Mouse (Mus musculus) kidney, adult 2 months (tissue): ENCODE results near the gene Tbc1d15.

Experiments
- CTCF ChIP-seq: fragments of 200-500 bp; conservative IDR thresholded peaks from 2 replicates; pipeline ENCODE4 v1.5.1; 2011; ENCODE audit warnings: low read depth, mild to moderate bottlenecking, control low read depth, low read length, moderate library complexity, mixed read lengths; ENCODE audit not compliant: insufficient read depth, insufficient read length
- POLR2A ChIP-seq: fragments of 200-500 bp; IDR thresholded peaks from one replicate; pipeline ENCODE4 v1.6.1; 2011; ENCODE audit warnings: low read depth, low read length, control low read depth

DNA sequence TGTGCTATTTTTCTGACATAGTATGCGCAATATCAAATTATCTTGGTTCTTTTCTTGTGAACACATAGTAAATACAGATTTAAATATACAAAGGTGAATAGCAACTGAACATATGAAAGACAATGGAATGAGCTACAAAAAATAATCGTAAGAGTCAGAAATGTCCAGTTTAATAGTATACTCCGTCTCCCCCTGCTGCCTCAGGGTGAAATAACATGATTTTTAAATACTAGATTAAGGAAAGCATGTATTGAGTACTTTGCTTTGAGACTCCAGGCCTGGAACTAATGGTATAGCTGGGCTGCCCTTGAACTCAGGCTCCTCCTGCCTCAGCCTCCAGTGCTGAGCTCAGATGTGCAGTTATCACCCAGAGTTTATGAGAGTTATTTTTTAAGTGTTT, 18.8 kb downstream of the Tbc1d15 start:
- TF ChIP-seq POLR2A (no peak), CTCF (no peak)
